Mouse (Mus musculus): ENCODE measurements around the gene Stk39. TPM values are rescaled to one million over a fixed set of nuclear protein-coding genes. Genes with fewer than 3 reads are reported as not detected.

The Stk39 gene
- not detected in 2 replicates for polyA plus RNA-seq (2012)

GRCm38 (mm10) chr2:68471759-68472550 lies at the start of gene Stk39:
TSS of gene Stk39 (minus strand) at chr2:68472268.
- peaks cover 3% of the 10 kb centered on the region; the same call in 1 of the 2 replicates for H3K9me3 ChIP-seq (ENCODE audit: control insufficient read depth, low read length)
- TF ChIP-seq GATA1 (IDR thresholded peaks at IDR 0.05; ENCODE audit: low read length) (no peak), TAL1 (IDR thresholded peaks at IDR 0.05; ENCODE audit: low read length) (no peak)
- H3K27me3 ChIP-seq (ENCODE audit: control insufficient read depth), result peaks cover 71% of the 10 kb centered on the region
- H3K4me1 ChIP-seq (ENCODE audit: control insufficient read depth), result peaks cover 9% of the 10 kb centered on the region
- H3K36me3 ChIP-seq (ENCODE audit: control insufficient read depth), result no peaks in the 10 kb centered on the region
- peak within 1 kb of the TSS; percentile 53 for H3K4me3 ChIP-seq (replicated peaks)

GRCm38 (mm10) chr2:68515409-68515808 lies 43.3 kb upstream of the Stk39 start:
- Histone ChIP-seq H3K27me3 (ENCODE audit: control insufficient read depth) (no peaks in the 10 kb centered on the region), H3K36me3 (ENCODE audit: control insufficient read depth) (no peaks in the 10 kb centered on the region), H3K4me1 (ENCODE audit: control insufficient read depth) (no peaks in the 10 kb centered on the region), H3K9me3 (ENCODE audit: control insufficient read depth, low read length) (no peaks in the 10 kb centered on the region), H3K4me3 (replicated peaks) (no peak overlapping the region)
- TF ChIP-seq TAL1 (IDR thresholded peaks at IDR 0.05; ENCODE audit: low read length), result no peak
- no peak for TF ChIP-seq GATA1 (IDR thresholded peaks at IDR 0.05; ENCODE audit: low read length)

GRCm38 (mm10) chr2:68503202-68503601 lies 31.1 kb upstream of the Stk39 start:
- Histone ChIP-seq H3K4me3 (replicated peaks) (no peak overlapping the region), H3K9me3 (ENCODE audit: control insufficient read depth, low read length) (no peaks in the 10 kb centered on the region), H3K4me1 (ENCODE audit: control insufficient read depth) (no peaks in the 10 kb centered on the region), H3K36me3 (ENCODE audit: control insufficient read depth) (no peaks in the 10 kb centered on the region), H3K27me3 (ENCODE audit: control insufficient read depth) (no peaks in the 10 kb centered on the region)
- TF ChIP-seq GATA1 (IDR thresholded peaks at IDR 0.05; ENCODE audit: low read length), result no peak
- TF ChIP-seq TAL1 (IDR thresholded peaks at IDR 0.05; ENCODE audit: low read length), result no peak

- TF ChIP-seq GATA1 (IDR thresholded peaks at IDR 0.05; ENCODE audit: low read length) (no peak), TAL1 (IDR thresholded peaks at IDR 0.05; ENCODE audit: low read length) (no peak)
- H3K4me3 ChIP-seq (replicated peaks), result no peak overlapping the region
- H3K4me1 ChIP-seq (ENCODE audit: control insufficient read depth), result no peaks in the 10 kb centered on the region
- H3K9me3 ChIP-seq (ENCODE audit: control insufficient read depth, low read length), result no peaks in the 10 kb centered on the region
- H3K27me3 ChIP-seq (ENCODE audit: control insufficient read depth), result no peaks in the 10 kb centered on the region
- H3K36me3 ChIP-seq (ENCODE audit: control insufficient read depth), result no peaks in the 10 kb centered on the region
Measured at GRCm38 (mm10) chr2:68502734-68503133, 30.7 kb upstream of the Stk39 start.

- no peaks in the 10 kb centered on the region for H3K36me3 ChIP-seq (ENCODE audit: control insufficient read depth)
- H3K4me1 ChIP-seq (ENCODE audit: control insufficient read depth), result no peaks in the 10 kb centered on the region
- no peaks in the 10 kb centered on the region for H3K27me3 ChIP-seq (ENCODE audit: control insufficient read depth)
- no peak overlapping the region for H3K4me3 ChIP-seq (replicated peaks)
- no peak for TF ChIP-seq TAL1 (IDR thresholded peaks at IDR 0.05; ENCODE audit: low read length)
- no peak for TF ChIP-seq GATA1 (IDR thresholded peaks at IDR 0.05; ENCODE audit: low read length)
- no peaks in the 10 kb centered on the region for H3K9me3 ChIP-seq (ENCODE audit: control insufficient read depth, low read length)
Measured at GRCm38 (mm10) chr2:68502236-68502635, 30.2 kb upstream of the Stk39 start.

GRCm38 (mm10) chr2:68486275-68486674 lies 14.2 kb upstream of the Stk39 start:
- no peak for TF ChIP-seq TAL1 (IDR thresholded peaks at IDR 0.05; ENCODE audit: low read length)
- no peak for TF ChIP-seq GATA1 (IDR thresholded peaks at IDR 0.05; ENCODE audit: low read length)
- Histone ChIP-seq H3K4me3 (replicated peaks) (no peak overlapping the region), H3K27me3 (ENCODE audit: control insufficient read depth) (no peaks in the 10 kb centered on the region), H3K4me1 (ENCODE audit: control insufficient read depth) (no peaks in the 10 kb centered on the region), H3K9me3 (ENCODE audit: control insufficient read depth, low read length) (no peaks in the 10 kb centered on the region), H3K36me3 (ENCODE audit: control insufficient read depth) (no peaks in the 10 kb centered on the region)

GRCm38 (mm10) chr2:68485141-68485540 lies 13.1 kb upstream of the Stk39 start:
- TF ChIP-seq TAL1 (IDR thresholded peaks at IDR 0.05; ENCODE audit: low read length) (no peak), GATA1 (IDR thresholded peaks at IDR 0.05; ENCODE audit: low read length) (no peak)
- no peaks in the 10 kb centered on the region for H3K4me1 ChIP-seq (ENCODE audit: control insufficient read depth)
- H3K9me3 ChIP-seq (ENCODE audit: control insufficient read depth, low read length), result no peaks in the 10 kb centered on the region
- H3K4me3 ChIP-seq (replicated peaks), result no peak overlapping the region
- H3K27me3 ChIP-seq (ENCODE audit: control insufficient read depth), result no peaks in the 10 kb centered on the region
- no peaks in the 10 kb centered on the region for H3K36me3 ChIP-seq (ENCODE audit: control insufficient read depth)

GRCm38 (mm10) chr2:68482896-68483295 lies 10.8 kb upstream of the Stk39 start:
- H3K4me3 ChIP-seq (replicated peaks), result no peak overlapping the region
- H3K4me1 ChIP-seq (ENCODE audit: control insufficient read depth), result no peaks in the 10 kb centered on the region
- no peaks in the 10 kb centered on the region for H3K9me3 ChIP-seq (ENCODE audit: control insufficient read depth, low read length)
- TF ChIP-seq GATA1 (IDR thresholded peaks at IDR 0.05; ENCODE audit: low read length), result no peak
- no peaks in the 10 kb centered on the region for H3K36me3 ChIP-seq (ENCODE audit: control insufficient read depth)
- H3K27me3 ChIP-seq (ENCODE audit: control insufficient read depth), result no peaks in the 10 kb centered on the region

GRCm38 (mm10) chr2:68479823-68480222 lies 7.8 kb upstream of the Stk39 start:
- Histone ChIP-seq H3K27me3 (ENCODE audit: control insufficient read depth) (peaks cover 4% of the 10 kb centered on the region), H3K4me3 (replicated peaks) (no peak overlapping the region), H3K9me3 (ENCODE audit: control insufficient read depth, low read length) (no peaks in the 10 kb centered on the region), H3K4me1 (ENCODE audit: control insufficient read depth) (no peaks in the 10 kb centered on the region), H3K36me3 (ENCODE audit: control insufficient read depth) (no peaks in the 10 kb centered on the region)
- no peak for TF ChIP-seq GATA1 (IDR thresholded peaks at IDR 0.05; ENCODE audit: low read length)
- TF ChIP-seq TAL1 (IDR thresholded peaks at IDR 0.05; ENCODE audit: low read length), result no peak

Data from erythroblast, embryonic 14.5 days (primary cell).